Mouse (Mus musculus) heart, postnatal 0 days (tissue): ENCODE measurements at regions not wholly inside any gene's neighbourhood (a gene's known extent, or its start where the extent isn't known, plus 50 kb on each side); places are given as distances from the start of the nearest gene placed in this dataset.
A peak's percentile ranks its signal among the peaks of the same experiment; 100 is the strongest.

ENCODE experiments used
- ATAC-seq: fragments of 200-750 bp; cut with Nextera tagmentation; 2 replicates; pipeline ENCODE4 v1.8.0; 2017; ENCODE audit warnings: low read depth, moderate number of reproducible peaks, moderate library complexity; ENCODE audit not compliant: insufficient read depth
- DNase-seq: peaks from one replicate; pipeline ENCODE4 v3.0.0-alpha.2; 2016; ENCODE audit warnings: low spot score
- H3K27ac ChIP-seq: fragments of 300-500 bp; sonication (generic); 2 replicates; pipeline ENCODE4 v1.5.1; 2014; ENCODE audit warnings: low read depth, mild to moderate bottlenecking
- H3K27me3 ChIP-seq: fragments of 300-500 bp; sonication (generic); 2 replicates; pipeline ENCODE4 v1.6.1; 2014; ENCODE audit warnings: low read length, mixed read lengths; ENCODE audit not compliant: control insufficient read depth, insufficient read depth
- H3K36me3 ChIP-seq: fragments of 300-500 bp; sonication (generic); replicated peaks from 2 replicates; pipeline ENCODE4 v1.6.1; 2014; ENCODE audit warnings: low read length, mixed read lengths; ENCODE audit not compliant: control insufficient read depth, insufficient read depth
- H3K4me1 ChIP-seq: fragments of 300-500 bp; sonication (generic); 2 replicates; pipeline ENCODE4 v1.6.1; 2014; ENCODE audit warnings: antibody characterized with exemption; ENCODE audit not compliant: control insufficient read depth, insufficient read depth
- H3K4me2 ChIP-seq: fragments of 300-500 bp; sonication (generic); 2 replicates; pipeline ENCODE4 v1.6.1; 2014; ENCODE audit warnings: low read depth, mild to moderate bottlenecking, low read length, moderate library complexity
- H3K4me3 ChIP-seq: fragments of 300-500 bp; sonication (generic); 2 replicates; pipeline ENCODE4 v1.5.1; 2014; ENCODE audit warnings: low read depth, low read length
- H3K9ac ChIP-seq: fragments of 300-500 bp; sonication (generic); replicated peaks from 2 replicates; pipeline ENCODE4 v1.6.1; 2014; ENCODE audit warnings: low read depth, low read length, mixed read lengths
- H3K9me3 ChIP-seq: fragments of 300-500 bp; sonication (generic); replicated peaks from 2 replicates; pipeline ENCODE4 v1.6.1; 2016; ENCODE audit warnings: low read length; ENCODE audit not compliant: control insufficient read depth
- CTCF ChIP-seq: IDR thresholded peaks from 2 replicates; pipeline ENCODE4 v1.5.1; 2016; ENCODE audit warnings: antibody characterized with exemption, control low read depth, low read depth
- EP300 ChIP-seq: IDR thresholded peaks from 2 replicates; pipeline ENCODE4 v1.6.1; 2016; ENCODE audit warnings: antibody characterized with exemption, low read depth
- WGBS: fragments of 180-500 bp; shearing (Covaris S2); extraction: QIAGEN DNeasy Blood & Tissue Kit; methylation state at CpG from one replicate; pipeline ENCODE4 v1.1.7; 2014; 5-methylcytosine and 5-hydroxymethylcytosine counted together

- Histone ChIP-seq H3K4me3 (peak overlapping the region; percentile 62), H3K9me3 (no peaks in the 10 kb centered on the region), H3K27me3 (peaks cover 5% of the 10 kb centered on the region; the same call in 1 of the 2 replicates), H3K36me3 (no peaks in the 10 kb centered on the region), H3K4me2 (peak overlapping the region; percentile 92), H3K27ac (no peak overlapping the region), H3K9ac (peak overlapping the region; percentile 58), H3K4me1 (peaks cover 8% of the 10 kb centered on the region; the same call in 1 of the 2 replicates)
- TF ChIP-seq EP300 (no peak), CTCF (no peak)
- DNase-seq (peak; percentile 37), ATAC-seq (no peak)
- WGBS = 4% methylated on average over 25 of the region's 25 CpGs
Observed at GRCm38 (mm10) chr16:78236746-78237640, 64.3 kb upstream of the Cxadr start.

DNA sequence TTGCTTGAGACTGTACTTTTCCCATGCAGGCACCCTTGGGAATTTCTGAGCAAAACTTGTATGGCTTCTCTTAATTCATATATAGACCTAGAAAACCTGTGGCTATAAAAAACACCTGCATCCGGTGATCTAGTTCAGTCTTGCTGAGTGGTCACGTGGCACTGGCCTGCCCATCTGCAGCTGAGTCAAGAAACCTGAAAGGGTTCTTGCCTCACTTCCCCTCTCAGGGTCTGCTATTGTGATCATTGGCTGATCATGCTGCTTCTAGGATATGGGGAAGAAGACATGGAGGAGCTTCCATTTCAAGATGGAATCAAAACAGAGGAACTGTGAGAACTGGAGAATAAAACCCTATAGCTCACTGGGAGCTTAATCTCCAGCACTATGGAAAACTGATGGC lies 69.1 kb upstream of the Cxadr start:
- no peaks in the 10 kb centered on the region for H3K36me3 ChIP-seq

DNA sequence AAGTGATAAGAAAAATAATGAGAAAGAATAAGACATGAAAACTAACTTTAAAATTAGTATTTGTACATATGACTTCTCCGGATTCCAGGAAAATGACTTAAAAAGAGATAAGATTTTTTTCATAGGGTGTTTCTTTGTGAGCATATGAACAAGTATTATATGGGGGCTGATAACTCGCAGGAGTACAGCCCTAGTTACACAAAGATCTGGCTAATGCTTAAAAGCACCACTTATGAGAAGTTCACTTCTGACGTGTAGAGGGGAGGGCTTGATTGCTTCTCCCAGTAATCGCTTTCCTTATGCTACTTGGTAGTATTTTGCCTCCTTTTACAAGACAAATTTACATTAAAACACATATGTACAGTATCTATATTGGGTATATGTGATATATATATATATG lies 72.3 kb upstream of the Cxadr start:
- H3K4me2 ChIP-seq = no peak overlapping the region
- H3K27me3 ChIP-seq = no peaks in the 10 kb centered on the region
- H3K9me3 ChIP-seq = no peaks in the 10 kb centered on the region
- H3K4me3 ChIP-seq = no peak overlapping the region
- TF ChIP-seq CTCF = no peak
- no peak for TF ChIP-seq EP300
- H3K4me1 ChIP-seq = no peaks in the 10 kb centered on the region
- H3K27ac ChIP-seq = no peak overlapping the region
- no peaks in the 10 kb centered on the region for H3K36me3 ChIP-seq
- DNase-seq = no peak
- 73% methylated on average over 4 of the region's 4 CpGs for WGBS
- no peak for ATAC-seq
- no peak overlapping the region for H3K9ac ChIP-seq

More for the DNA sequence above, 69.1 kb upstream of the Cxadr start:
- TF ChIP-seq EP300 = no peak
- no peak for TF ChIP-seq CTCF
- H3K27ac ChIP-seq = no peak overlapping the region
- no peak overlapping the region for H3K4me2 ChIP-seq
- H3K9me3 ChIP-seq = no peaks in the 10 kb centered on the region
- H3K27me3 ChIP-seq = 0 out of 2 replicates have a peak, but pooled peaks cover 5% of the 10 kb centered on the region
- no peak for ATAC-seq
- peaks cover 8% of the 10 kb centered on the region; the same call in 1 of the 2 replicates for H3K4me1 ChIP-seq
- H3K9ac ChIP-seq = no peak overlapping the region
- DNase-seq = no peak
- 81% methylated on average over 2 of the region's 2 CpGs for WGBS
- no peak overlapping the region for H3K4me3 ChIP-seq

DNA sequence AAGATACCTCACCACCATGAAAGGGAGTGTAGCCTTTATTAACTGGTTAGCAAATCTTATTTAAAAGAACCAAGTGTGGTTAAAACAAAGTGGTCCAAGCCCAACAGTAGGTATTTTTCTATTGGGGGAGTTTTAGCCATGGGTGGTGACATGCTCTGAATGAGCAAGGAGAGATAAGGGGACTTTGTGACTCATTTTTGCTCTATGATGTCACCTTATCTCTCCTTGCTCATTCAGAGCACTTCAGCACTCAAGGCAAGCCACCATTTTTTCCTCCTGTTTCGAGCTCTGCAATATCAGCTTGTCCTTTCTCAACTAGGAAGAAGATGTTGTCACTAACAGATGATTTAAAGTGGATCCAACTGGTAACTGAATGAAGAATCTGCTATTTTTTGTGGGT lies 78.9 kb upstream of the Cxadr start:
- 14% methylated on average over 1 of the region's 1 CpGs for WGBS

GRCm38 (mm10) chr16:78221781-78222180 lies 79.5 kb upstream of the Cxadr start:
- Histone ChIP-seq H3K27me3 (no peaks in the 10 kb centered on the region), H3K4me3 (no peak overlapping the region), H3K9ac (no peak overlapping the region), H3K9me3 (no peaks in the 10 kb centered on the region), H3K36me3 (no peaks in the 10 kb centered on the region), H3K4me2 (no peak overlapping the region), H3K27ac (no peak overlapping the region), H3K4me1 (no peaks in the 10 kb centered on the region)
- WGBS = 85% methylated on average over 1 of the region's 1 CpGs
- DNase-seq = no peak
- ATAC-seq = no peak
- TF ChIP-seq CTCF = no peak
- no peak for TF ChIP-seq EP300

More for the DNA sequence above, 78.9 kb upstream of the Cxadr start:
- Histone ChIP-seq H3K27me3 (no peaks in the 10 kb centered on the region), H3K4me3 (no peak overlapping the region), H3K4me1 (no peaks in the 10 kb centered on the region), H3K9me3 (no peaks in the 10 kb centered on the region), H3K4me2 (no peak overlapping the region), H3K9ac (no peak overlapping the region), H3K36me3 (no peaks in the 10 kb centered on the region), H3K27ac (no peak overlapping the region)
- ATAC-seq (no peak), DNase-seq (no peak)
- TF ChIP-seq EP300 = no peak
- TF ChIP-seq CTCF = no peak
